Mouse (Mus musculus): Measurements from ENCODE around the gene Gpr65. TPM values are rescaled to one million over a fixed set of nuclear protein-coding genes. Genes with fewer than 3 reads are reported as not detected.
A peak's percentile ranks its signal among the peaks of the same experiment; 100 is the strongest.

Gene Gpr65
- polyA plus RNA-seq, 1 experiment: 0.31 TPM

DNA sequence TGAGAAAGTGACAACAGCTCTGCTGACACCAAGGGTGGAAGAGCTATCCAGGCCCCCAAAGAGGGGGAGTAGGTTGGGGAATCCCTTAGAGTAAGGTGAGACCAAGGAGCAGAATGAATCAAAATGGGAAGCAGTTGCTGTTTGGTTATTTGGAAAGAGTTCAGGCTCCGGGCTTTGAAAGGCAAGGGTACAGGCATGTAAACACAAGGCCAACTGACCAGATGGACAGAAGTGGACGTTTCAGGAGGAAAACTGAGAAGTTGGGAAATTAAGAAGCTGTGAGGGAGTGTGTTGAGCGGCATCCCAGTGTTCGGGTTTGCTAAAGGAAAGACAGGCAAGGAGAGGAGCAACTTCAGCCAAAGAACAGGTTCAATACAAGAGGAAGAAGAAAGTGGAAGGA lies 54.0 kb downstream of the Gpr65 start:
- DNase-seq (ENCODE audit: low read depth): no peak
- TF ChIP-seq CTCF (IDR thresholded peaks at IDR 0.05; ENCODE audit: borderline replicate concordance, extremely low read depth, insufficient read depth, insufficient read length) (no peak), POLR2A (IDR thresholded peaks at IDR 0.05; ENCODE audit: borderline replicate concordance, extremely low read depth, insufficient read depth, insufficient read length, poor library complexity, severe bottlenecking) (no peak)

DNA sequence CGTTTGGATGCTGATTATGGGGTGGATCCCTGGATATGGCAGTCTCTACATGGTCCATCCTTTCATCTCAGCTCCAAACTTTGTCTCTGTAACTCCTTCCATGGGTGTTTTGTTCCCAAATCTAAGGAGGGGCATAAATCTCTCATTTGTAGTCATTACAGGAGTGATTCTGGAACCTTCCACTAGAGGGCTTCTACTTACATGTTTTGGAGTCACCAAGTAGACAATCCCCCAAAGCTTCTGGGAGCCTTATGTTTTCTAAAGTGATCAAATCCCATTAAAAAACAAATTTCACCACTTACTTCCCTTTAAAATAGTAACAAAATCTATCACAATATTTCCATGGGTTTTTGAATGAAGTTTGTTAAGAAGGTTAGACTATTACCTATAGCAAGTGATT lies 55.7 kb downstream of the Gpr65 start:
- peak; percentile 87 for DNase-seq (ENCODE audit: low read depth)
- TF ChIP-seq CTCF (IDR thresholded peaks at IDR 0.05; ENCODE audit: borderline replicate concordance, extremely low read depth, insufficient read depth, insufficient read length): peak; percentile 34; the same call in 1 of the 2 replicates

Other genes with a start within 250 kb of the Gpr65 start
- 21.6 and 22.8 TPM in 2 replicates for gene Galc, start 9.2 kb upstream of the Gpr65 start, polyA plus RNA-seq (2012; rRNA removed)

Data from brain, embryonic 14.5 days (tissue).